Mouse (Mus musculus): ENCODE results near the gene Rdh1.

Gene Rdh1

GRCm38 (mm10) chr10:127759181-127760110 lies at the start of gene Rdh1, which contains the start of gene Rdh16f1:
Rdh1 (plus strand) TSS chr10:127759721.
Rdh16f1 (plus strand) TSS chr10:127759787.
- DNase-seq (ENCODE audit: low spot score): peak; percentile 29

GRCm38 (mm10) chr10:127710331-127710730 lies 49.2 kb upstream of the Rdh1 start:
- DNase-seq (ENCODE audit: low spot score): no peak

GRCm38 (mm10) chr10:127712736-127713135 lies 46.8 kb upstream of the Rdh1 start:
- DNase-seq (ENCODE audit: low spot score): no peak

- DNase-seq (ENCODE audit: low spot score): no peak
Measured at GRCm38 (mm10) chr10:127721671-127722418, 37.7 kb upstream of the Rdh1 start.

- DNase-seq (ENCODE audit: low spot score): no peak
Measured at GRCm38 (mm10) chr10:127724178-127724577, 35.3 kb upstream of the Rdh1 start, which contains the start of gene Tac2. Tac2 (plus strand) TSS chr10:127724478.

GRCm38 (mm10) chr10:127725136-127725535 lies 34.4 kb upstream of the Rdh1 start:
- DNase-seq (ENCODE audit: low spot score): no peak

GRCm38 (mm10) chr10:127728437-127728836 lies 31.1 kb upstream of the Rdh1 start:
- DNase-seq (ENCODE audit: low spot score): no peak

GRCm38 (mm10) chr10:127730285-127730932 lies 29.1 kb upstream of the Rdh1 start:
- no peak for DNase-seq (ENCODE audit: low spot score)

- DNase-seq (ENCODE audit: low spot score): no peak
Measured at GRCm38 (mm10) chr10:127730933-127731310, 28.6 kb upstream of the Rdh1 start.

GRCm38 (mm10) chr10:127731397-127731796 lies 28.1 kb upstream of the Rdh1 start:
- DNase-seq (ENCODE audit: low spot score): no peak

GRCm38 (mm10) chr10:127734434-127734833 lies 25.1 kb upstream of the Rdh1 start:
- DNase-seq (ENCODE audit: low spot score): no peak

GRCm38 (mm10) chr10:127736266-127736665 lies 23.3 kb upstream of the Rdh1 start:
- DNase-seq (ENCODE audit: low spot score): no peak

GRCm38 (mm10) chr10:127736916-127737315 lies 22.6 kb upstream of the Rdh1 start:
- no peak for DNase-seq (ENCODE audit: low spot score)

- no peak for DNase-seq (ENCODE audit: low spot score)
Measured at GRCm38 (mm10) chr10:127737552-127737951, 22.0 kb upstream of the Rdh1 start.

- peak; percentile 66 for DNase-seq (ENCODE audit: low spot score)
Measured at GRCm38 (mm10) chr10:127738151-127738882, 21.2 kb upstream of the Rdh1 start.

GRCm38 (mm10) chr10:127739083-127739660 lies 20.3 kb upstream of the Rdh1 start, which contains the start of gene Zbtb39:
Zbtb39 (plus strand) TSS chr10:127739538.
- peak; percentile 89 for DNase-seq (ENCODE audit: low spot score)

- peak; percentile 65 for DNase-seq (ENCODE audit: low spot score)
Measured at GRCm38 (mm10) chr10:127739661-127740161, 19.8 kb upstream of the Rdh1 start.

GRCm38 (mm10) chr10:127744661-127745060 lies 14.9 kb upstream of the Rdh1 start:
- DNase-seq (ENCODE audit: low spot score): peak; percentile 84

- DNase-seq (ENCODE audit: low spot score): no peak
Measured at GRCm38 (mm10) chr10:127745886-127746285, 13.6 kb upstream of the Rdh1 start.

- DNase-seq (ENCODE audit: low spot score): no peak
Measured at GRCm38 (mm10) chr10:127747254-127747653, 12.3 kb upstream of the Rdh1 start.
